Mouse (Mus musculus): ENCODE measurements at regions not wholly inside any gene's neighbourhood (a gene's known extent, or its start where the extent isn't known, plus 50 kb on each side); places are given as distances from the start of the nearest gene placed in this dataset.
"Not testable (repeated sequence)": the region's sequence is repeated elsewhere in the genome, so short reads cannot be mapped to it uniquely, and the experiment has no call there.

DNA sequence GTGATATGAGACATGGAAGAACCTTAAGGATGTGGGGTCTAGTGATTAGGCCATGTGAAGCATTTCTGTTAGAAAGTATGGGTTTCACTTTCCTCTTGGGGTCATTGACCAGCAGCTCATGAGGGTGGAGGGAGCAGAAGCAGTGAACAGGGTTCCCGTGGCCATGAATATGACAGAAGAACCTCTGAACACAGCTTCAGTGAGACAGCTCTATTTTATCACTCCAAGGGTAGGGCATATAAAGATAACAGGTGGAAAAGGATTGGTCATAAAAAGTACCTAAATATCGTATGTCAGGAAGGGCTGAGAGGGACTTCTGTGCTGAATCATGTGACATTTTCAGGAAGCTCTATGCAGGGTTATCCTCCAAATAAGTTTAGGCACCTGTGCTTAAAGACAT lies 725.4 kb upstream of the Impad1 start:
- Histone ChIP-seq H3K4me1 (ENCODE audit: control insufficient read depth, insufficient read depth, low read length) (no peaks in the 10 kb centered on the region), H3K27me3 (ENCODE audit: control insufficient read depth, insufficient read depth, low read length) (no peaks in the 10 kb centered on the region), H3K27ac (ENCODE audit: insufficient read depth, low read length) (no peak overlapping the region), H3K4me3 (replicated peaks; ENCODE audit: insufficient read depth, low read depth, low read length) (no peak overlapping the region)
- TF ChIP-seq CTCF (IDR thresholded peaks at IDR 0.05; ENCODE audit: borderline replicate concordance, insufficient read depth, low read depth, low read length) (no peak), POLR2A (IDR thresholded peaks at IDR 0.05; ENCODE audit: borderline replicate concordance, insufficient read depth, low read length) (no peak)
- 97% methylated on average over 2 of the region's 2 CpGs for WGBS
- no peak for DNase-seq

DNA sequence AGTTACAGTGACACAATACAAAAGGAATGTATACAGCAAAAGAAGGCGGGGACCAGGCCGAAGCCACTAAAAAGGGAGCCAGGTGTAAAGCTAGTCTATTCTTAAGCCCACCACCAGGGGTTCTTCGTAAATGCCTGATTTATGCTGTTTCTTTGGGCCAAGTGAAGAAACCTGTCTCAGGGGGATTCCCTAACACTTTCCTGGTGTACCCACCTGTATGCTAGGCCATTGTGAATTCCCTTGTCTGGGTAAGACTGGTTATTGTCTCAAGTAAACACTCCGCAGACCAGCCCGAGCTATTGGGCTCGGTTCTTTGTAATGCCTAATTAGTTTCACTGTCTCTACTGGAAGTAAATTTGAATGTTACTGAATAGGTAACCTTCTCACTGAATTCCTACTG lies 722.3 kb upstream of the Impad1 start:
- not testable (repeated sequence) for H3K4me1 ChIP-seq (ENCODE audit: control insufficient read depth, insufficient read depth, low read length); DNase-seq; H3K27me3 ChIP-seq (ENCODE audit: control insufficient read depth, insufficient read depth, low read length); H3K27ac ChIP-seq (ENCODE audit: insufficient read depth, low read length); H3K4me3 ChIP-seq (replicated peaks; ENCODE audit: insufficient read depth, low read depth, low read length)
- WGBS, result 91% methylated on average over 6 of the region's 6 CpGs

DNA sequence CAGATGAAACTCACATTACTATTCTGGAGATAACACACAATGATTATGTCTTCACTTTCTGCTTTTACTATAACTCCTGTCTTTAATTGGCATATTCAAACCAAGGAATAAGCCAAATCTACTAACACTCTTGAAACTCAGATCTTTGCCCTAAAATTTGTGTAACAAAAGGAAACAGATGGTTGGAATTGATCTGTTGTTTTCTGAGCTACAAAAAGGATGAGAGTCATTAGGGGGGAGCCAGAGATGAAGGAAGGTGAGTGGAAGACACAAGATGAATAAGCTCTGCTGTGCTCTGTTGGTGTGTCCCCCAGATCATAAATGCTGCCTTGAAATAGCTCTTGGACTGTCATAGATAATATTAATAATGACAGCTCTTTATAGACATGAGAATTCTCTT lies 718.6 kb upstream of the Impad1 start:
- no peak for DNase-seq
- peaks cover 5% of the 10 kb centered on the region; the same call in 1 of the 2 replicates for H3K4me1 ChIP-seq (ENCODE audit: control insufficient read depth, insufficient read depth, low read length)
- H3K27ac ChIP-seq (ENCODE audit: insufficient read depth, low read length), result no peak overlapping the region
- TF ChIP-seq CTCF (IDR thresholded peaks at IDR 0.05; ENCODE audit: borderline replicate concordance, insufficient read depth, low read depth, low read length), result no peak
- TF ChIP-seq POLR2A (IDR thresholded peaks at IDR 0.05; ENCODE audit: borderline replicate concordance, insufficient read depth, low read length), result no peak
- H3K4me3 ChIP-seq (replicated peaks; ENCODE audit: insufficient read depth, low read depth, low read length), result no peak overlapping the region
- H3K27me3 ChIP-seq (ENCODE audit: control insufficient read depth, insufficient read depth, low read length), result no peaks in the 10 kb centered on the region

- H3K27ac ChIP-seq (ENCODE audit: insufficient read depth, low read length), result no peak overlapping the region
- peaks cover 5% of the 10 kb centered on the region; the same call in 1 of the 2 replicates for H3K4me1 ChIP-seq (ENCODE audit: control insufficient read depth, insufficient read depth, low read length)
- peak; percentile 71 to 88 for DNase-seq
- H3K4me3 ChIP-seq (replicated peaks; ENCODE audit: insufficient read depth, low read depth, low read length), result no peak overlapping the region
- no peaks in the 10 kb centered on the region for H3K27me3 ChIP-seq (ENCODE audit: control insufficient read depth, insufficient read depth, low read length)
- TF ChIP-seq POLR2A (IDR thresholded peaks at IDR 0.05; ENCODE audit: borderline replicate concordance, insufficient read depth, low read length), result no peak
- no peak for TF ChIP-seq CTCF (IDR thresholded peaks at IDR 0.05; ENCODE audit: borderline replicate concordance, insufficient read depth, low read depth, low read length)
- WGBS, result 9% methylated on average over 5 of the region's 5 CpGs
These were observed 716.2 kb upstream of the Impad1 start for GRCm38 (mm10) chr4:5509398-5509797.

- Histone ChIP-seq H3K4me3 (replicated peaks; ENCODE audit: insufficient read depth, low read depth, low read length) (no peak overlapping the region), H3K27me3 (ENCODE audit: control insufficient read depth, insufficient read depth, low read length) (no peaks in the 10 kb centered on the region), H3K4me1 (ENCODE audit: control insufficient read depth, insufficient read depth, low read length) (no peaks in the 10 kb centered on the region), H3K27ac (ENCODE audit: insufficient read depth, low read length) (no peak overlapping the region)
- 80% methylated on average over 1 of the region's 1 CpGs for WGBS
- TF ChIP-seq CTCF (IDR thresholded peaks at IDR 0.05; ENCODE audit: borderline replicate concordance, insufficient read depth, low read depth, low read length) (no peak), POLR2A (IDR thresholded peaks at IDR 0.05; ENCODE audit: borderline replicate concordance, insufficient read depth, low read length) (no peak)
- DNase-seq, result no peak
These were observed 701.9 kb upstream of the Impad1 start for GRCm38 (mm10) chr4:5495012-5495411.

DNA sequence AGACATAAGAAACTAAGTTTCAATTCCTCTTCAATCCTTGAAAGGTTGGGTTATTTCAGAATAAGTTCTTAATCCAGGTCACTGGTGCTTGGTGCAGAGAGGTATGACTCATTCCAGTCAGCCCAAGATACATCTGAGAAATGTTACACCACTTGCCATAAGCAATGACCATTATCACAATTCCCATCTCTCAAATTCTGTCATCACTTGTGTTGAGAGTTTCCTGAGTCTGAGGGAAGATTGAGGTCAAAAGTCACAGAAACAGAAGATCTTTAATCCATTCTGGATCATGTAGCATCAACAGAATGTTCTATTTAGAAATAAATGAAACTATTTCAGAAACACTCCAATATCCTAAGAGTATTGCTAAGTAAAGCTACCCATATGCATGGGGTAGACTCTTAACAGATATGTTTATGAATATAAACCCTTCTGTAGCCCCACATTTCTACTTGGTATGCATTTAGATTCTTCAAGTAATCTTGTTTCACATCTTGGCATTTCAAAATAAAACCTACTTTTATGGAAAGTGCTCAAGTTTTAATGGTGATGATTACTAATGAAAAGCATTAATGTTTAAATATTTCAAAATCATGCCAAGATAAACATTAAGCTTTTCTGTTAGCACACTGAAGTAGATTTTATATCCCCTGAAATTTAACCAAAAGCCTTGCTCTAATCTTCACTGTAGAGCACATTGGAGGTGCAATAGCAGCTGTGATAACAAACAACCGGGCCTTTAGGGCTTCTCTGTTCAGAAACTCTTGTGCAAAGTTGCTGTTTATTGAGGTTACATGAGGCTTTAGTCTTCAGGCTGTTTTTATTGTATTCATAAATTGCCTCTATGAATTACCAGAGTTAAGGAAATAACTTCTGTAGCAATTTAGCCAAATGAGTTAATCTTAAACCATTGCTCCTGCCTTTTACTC lies 701.2 kb upstream of the Impad1 start:
- no peaks in the 10 kb centered on the region for H3K4me1 ChIP-seq (ENCODE audit: control insufficient read depth, insufficient read depth, low read length)
- no peaks in the 10 kb centered on the region for H3K27me3 ChIP-seq (ENCODE audit: control insufficient read depth, insufficient read depth, low read length)
- H3K4me3 ChIP-seq (replicated peaks; ENCODE audit: insufficient read depth, low read depth, low read length), result no peak overlapping the region
- TF ChIP-seq CTCF (IDR thresholded peaks at IDR 0.05; ENCODE audit: borderline replicate concordance, insufficient read depth, low read depth, low read length) (no peak), POLR2A (IDR thresholded peaks at IDR 0.05; ENCODE audit: borderline replicate concordance, insufficient read depth, low read length) (no peak)
- no peak for DNase-seq
- H3K27ac ChIP-seq (ENCODE audit: insufficient read depth, low read length), result no peak overlapping the region
- WGBS, result 93% methylated on average over 1 of the region's 1 CpGs

DNA sequence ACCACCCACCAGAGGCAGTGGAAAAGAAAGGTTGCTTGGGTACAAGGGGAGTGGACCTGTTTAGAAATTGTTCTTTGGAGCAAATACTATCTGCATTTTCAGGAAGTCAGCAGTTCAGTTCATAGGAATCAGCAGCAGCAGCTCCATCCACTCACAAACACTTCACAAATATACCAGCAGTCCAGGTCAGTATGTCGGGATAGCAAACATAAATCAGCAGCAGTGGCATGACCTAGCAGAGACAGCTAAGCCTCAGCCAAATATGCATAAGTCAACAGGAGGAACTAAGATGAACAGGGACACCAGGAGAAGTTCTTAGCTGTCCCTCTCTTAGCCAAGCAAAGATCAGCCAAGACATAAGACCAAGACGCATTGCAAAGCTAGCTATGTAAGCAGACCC lies 693.6 kb upstream of the Impad1 start:
- WGBS, result 89% methylated on average over 2 of the region's 2 CpGs
- no peak for TF ChIP-seq CTCF (IDR thresholded peaks at IDR 0.05; ENCODE audit: borderline replicate concordance, insufficient read depth, low read depth, low read length)
- TF ChIP-seq POLR2A (IDR thresholded peaks at IDR 0.05; ENCODE audit: borderline replicate concordance, insufficient read depth, low read length), result no peak
- Histone ChIP-seq H3K27ac (ENCODE audit: insufficient read depth, low read length) (no peak overlapping the region), H3K4me1 (ENCODE audit: control insufficient read depth, insufficient read depth, low read length) (no peaks in the 10 kb centered on the region), H3K27me3 (ENCODE audit: control insufficient read depth, insufficient read depth, low read length) (no peaks in the 10 kb centered on the region), H3K4me3 (replicated peaks; ENCODE audit: insufficient read depth, low read depth, low read length) (no peak overlapping the region)
- no peak for DNase-seq

DNA sequence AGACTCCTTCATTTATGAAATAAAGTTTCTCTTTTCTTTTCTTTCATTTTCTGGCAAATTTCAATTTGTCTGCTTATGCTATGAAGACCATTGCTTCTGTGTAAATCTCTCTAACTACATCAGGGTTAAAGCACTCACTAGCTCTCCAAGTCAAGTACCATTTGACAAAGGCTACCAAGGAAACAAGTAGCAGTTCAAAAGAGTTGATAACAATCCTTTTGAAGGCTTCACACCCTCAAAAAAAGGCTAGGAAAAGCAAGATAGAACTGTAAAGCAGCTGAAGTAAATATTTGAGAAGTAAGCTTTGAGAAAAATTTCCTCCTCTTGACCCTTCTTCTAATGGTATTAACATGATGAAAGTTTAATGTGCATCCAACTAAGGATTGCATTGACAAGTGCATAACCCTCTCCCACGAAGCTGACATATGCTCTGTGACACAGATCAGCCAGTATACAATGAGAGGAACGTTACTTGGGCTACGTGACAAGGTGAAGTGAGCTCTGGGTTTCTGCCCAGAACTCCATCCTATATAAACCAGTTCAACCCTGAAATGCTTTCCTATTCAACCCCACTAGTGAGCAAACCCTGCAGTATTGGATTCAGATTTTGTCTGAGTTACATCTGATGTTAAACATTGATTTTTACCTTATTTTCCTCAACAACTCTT lies 678.9 kb upstream of the Impad1 start:
- Histone ChIP-seq H3K27ac (ENCODE audit: insufficient read depth, low read length) (no peak overlapping the region), H3K27me3 (ENCODE audit: control insufficient read depth, insufficient read depth, low read length) (no peaks in the 10 kb centered on the region; the same call in 1 of the 2 replicates), H3K4me3 (replicated peaks; ENCODE audit: insufficient read depth, low read depth, low read length) (no peak overlapping the region), H3K4me1 (ENCODE audit: control insufficient read depth, insufficient read depth, low read length) (no peaks in the 10 kb centered on the region)
- WGBS, result 14% methylated on average over 3 of the region's 3 CpGs
- peak in 1 of 2 experiments; percentile 15 for DNase-seq
- TF ChIP-seq POLR2A (IDR thresholded peaks at IDR 0.05; ENCODE audit: borderline replicate concordance, insufficient read depth, low read length), result no peak
- no peak for TF ChIP-seq CTCF (IDR thresholded peaks at IDR 0.05; ENCODE audit: borderline replicate concordance, insufficient read depth, low read depth, low read length)

All from cerebellum, adult 2 months (tissue).